Mouse (Mus musculus) gonadal fat pad, adult 2 months (tissue): Measurements from ENCODE around the gene Il6st. TPM values are rescaled to one million over a fixed set of nuclear protein-coding genes. Genes with fewer than 3 reads are reported as not detected.

ENCODE experiments used
- DNase-seq: peaks from one replicate; pipeline ENCODE4 v3.0.0-alpha.2; 2012; ENCODE audit warnings: low read depth
- polyA plus RNA-seq: library from polyadenylated mRNA; depleted of rRNA; stranded (reverse); fragments of >200 nt; gene quantifications from 2 replicates; pipeline ENCODE4 v1.2.3, GENCODE M21; 2012; rRNA removed

Gene Il6st
- polyA plus RNA-seq, 1 experiment = 33.8 TPM

GRCm38 (mm10) chr13:112523346-112523970 is 59.6 kb downstream of the Il6st start:
- DNase-seq = no peak

- DNase-seq = no peak
These were observed 63.3 kb downstream of the Il6st start for GRCm38 (mm10) chr13:112527186-112527585.

GRCm38 (mm10) chr13:112529893-112530292 is 66.0 kb downstream of the Il6st start:
- peak; percentile 49 for DNase-seq

GRCm38 (mm10) chr13:112532235-112532634 is 68.4 kb downstream of the Il6st start:
- DNase-seq = no peak

- no peak for DNase-seq
These were observed 69.7 kb downstream of the Il6st start for GRCm38 (mm10) chr13:112533556-112533955.

GRCm38 (mm10) chr13:112536611-112537010 is 72.7 kb downstream of the Il6st start:
- no peak for DNase-seq

GRCm38 (mm10) chr13:112537065-112537464 is 73.2 kb downstream of the Il6st start:
- DNase-seq = no peak

- no peak for DNase-seq
These were observed 76.7 kb downstream of the Il6st start for GRCm38 (mm10) chr13:112540616-112541015.

- no peak for DNase-seq
These were observed 77.5 kb downstream of the Il6st start for GRCm38 (mm10) chr13:112541223-112541975.

- no peak for DNase-seq
These were observed 88.0 kb downstream of the Il6st start for GRCm38 (mm10) chr13:112551641-112552548.

- DNase-seq = no peak
These were observed 89.4 kb downstream of the Il6st start for GRCm38 (mm10) chr13:112553304-112553703.

GRCm38 (mm10) chr13:112556501-112556900 is 92.6 kb downstream of the Il6st start:
- no peak for DNase-seq

Other genes with a start within 250 kb of the Il6st start
- gene Ankrd55, start 175.6 kb upstream of the Il6st start, polyA plus RNA-seq = 0.11 and 0.15 TPM in 2 replicates
- gene Il31ra, start 130.3 kb downstream of the Il6st start, polyA plus RNA-seq = 0.32 and 0.62 TPM in 2 replicates
- gene Ddx4, start 188.4 kb downstream of the Il6st start, polyA plus RNA-seq = 0.08 and 0.29 TPM in 2 replicates
- gene Slc38a9, start 196.7 kb downstream of the Il6st start, polyA plus RNA-seq = 8.4 and 9.7 TPM in 2 replicates